Mouse (Mus musculus): ENCODE results near the gene Rab3gap2. TPM values are rescaled to one million over a fixed set of nuclear protein-coding genes. Genes with fewer than 3 reads are reported as not detected.

Gene Rab3gap2
- total and polyA plus RNA-seq, 3 experiments = 22.7 to 39.1 (median 24.0) TPM

GRCm38 (mm10) chr1:185200571-185201395 lies 3.1 kb upstream of the Rab3gap2 start:
- Histone ChIP-seq H3K9me3 (replicated peaks; ENCODE audit: low read length) (peaks cover 3% of the 10 kb centered on the region), H3K4me3 (replicated peaks in 1 of 3; ENCODE audit: low read depth in 2 of 3, low read length in 2 of 3, poor library complexity in 1 of 3) (no peak overlapping the region), H3K36me3 (replicated peaks in 1 of 2; ENCODE audit: control insufficient read depth in 1 of 2, insufficient read depth in 1 of 2, low read length in 1 of 2) (no peaks in the 10 kb centered on the region), H3K4me1 (ENCODE audit: control insufficient read depth in 1 of 2, insufficient read depth in 2 of 2) (peaks cover 5 to 18% of the 10 kb centered on the region in 2 experiments; a peak in 3 of 4 replicates), H3K27me3 (replicated peaks) (no peaks in the 10 kb centered on the region), H3K79me2 (replicated peaks; ENCODE audit: control insufficient read depth, extremely low read depth, insufficient read depth, poor library complexity, severe bottlenecking) (peaks cover 7% of the 10 kb centered on the region; the same call in 1 of the 2 replicates), H3K9ac (ENCODE audit: insufficient read depth, low read depth) (no peak overlapping the region), H3K27ac (ENCODE audit: insufficient read depth, low read depth) (no peak overlapping the region), H3K4me2 (ENCODE audit: insufficient read depth, low read depth, poor library complexity, severe bottlenecking) (no peak overlapping the region)
- in situ Hi-C loops (cut with MboI; ENCODE audit: low pct_ligation_motif_present, low pct_unique_long_range_greater_than_20kb, low sequenced_read_pairs) = no loop called here
- DNase-seq (ENCODE audit: extremely low read depth) = no peak
- TF ChIP-seq MYC (IDR thresholded peaks at IDR 0.05; ENCODE audit: low read depth, low read length) = no peak
- no peak for TF ChIP-seq TCF12 (IDR thresholded peaks at IDR 0.05; ENCODE audit: low read depth, low read length)
- dilution Hi-C loops (cut with MboI; ENCODE audit: extremely low pct_ligation_motif_present, extremely low pct_unique_long_range_greater_than_20kb, low sequenced_read_pairs) = no loop called here

GRCm38 (mm10) chr1:185201994-185202393 lies 1.9 kb upstream of the Rab3gap2 start:
- Histone ChIP-seq H3K27me3 (replicated peaks) (no peaks in the 10 kb centered on the region), H3K36me3 (replicated peaks in 1 of 2; ENCODE audit: control insufficient read depth in 1 of 2, insufficient read depth in 1 of 2, low read length in 1 of 2) (peaks cover 0 to 9% of the 10 kb centered on the region in 2 experiments), H3K4me2 (ENCODE audit: insufficient read depth, low read depth, poor library complexity, severe bottlenecking) (no peak overlapping the region), H3K27ac (ENCODE audit: insufficient read depth, low read depth) (no peak overlapping the region), H3K4me3 (replicated peaks in 1 of 3; ENCODE audit: low read depth in 2 of 3, low read length in 2 of 3, poor library complexity in 1 of 3) (no peak overlapping the region), H3K4me1 (ENCODE audit: control insufficient read depth in 1 of 2, insufficient read depth in 2 of 2) (peaks cover 3 to 23% of the 10 kb centered on the region in 2 experiments; a peak in 2 of 4 replicates), H3K79me2 (replicated peaks; ENCODE audit: control insufficient read depth, extremely low read depth, insufficient read depth, poor library complexity, severe bottlenecking) (peaks cover 10% of the 10 kb centered on the region; the same call in 1 of the 2 replicates), H3K9me3 (replicated peaks; ENCODE audit: low read length) (peaks cover 3% of the 10 kb centered on the region), H3K9ac (ENCODE audit: insufficient read depth, low read depth) (no peak overlapping the region)
- in situ Hi-C loops (cut with MboI; ENCODE audit: low pct_ligation_motif_present, low pct_unique_long_range_greater_than_20kb, low sequenced_read_pairs) = no loop called here
- TF ChIP-seq ZNF384 (IDR thresholded peaks at IDR 0.05; ENCODE audit: low read depth, low read length) (peak; percentile 73), CTCF (conservative IDR thresholded peaks at IDR 0.05 in 1 of 2, IDR thresholded peaks at IDR 0.05 in 1 of 2; ENCODE audit: low read depth in 2 of 2, low read length in 2 of 2) (peak in 1 of 2 experiments; percentile 38; a peak in 2 of 4 replicates), MYC (IDR thresholded peaks at IDR 0.05; ENCODE audit: low read depth, low read length) (no peak)
- DNase-seq (ENCODE audit: extremely low read depth) = no peak
- dilution Hi-C loops (cut with MboI; ENCODE audit: extremely low pct_ligation_motif_present, extremely low pct_unique_long_range_greater_than_20kb, low sequenced_read_pairs) = no loop called here

GRCm38 (mm10) chr1:185203196-185203908 lies 565 bp upstream of the Rab3gap2 start:
- Histone ChIP-seq H3K4me2 (ENCODE audit: insufficient read depth, low read depth, poor library complexity, severe bottlenecking) (peak overlapping the region; percentile 73), H3K9ac (ENCODE audit: insufficient read depth, low read depth) (peak overlapping the region; percentile 59), H3K27ac (ENCODE audit: insufficient read depth, low read depth) (no peak overlapping the region), H3K9me3 (replicated peaks; ENCODE audit: low read length) (peaks cover 3% of the 10 kb centered on the region), H3K4me1 (ENCODE audit: control insufficient read depth in 1 of 2, insufficient read depth in 2 of 2) (peaks cover 3 to 34% of the 10 kb centered on the region in 2 experiments; a peak in 2 of 4 replicates), H3K4me3 (replicated peaks in 1 of 3; ENCODE audit: low read depth in 2 of 3, low read length in 2 of 3, poor library complexity in 1 of 3) (peak overlapping the region; percentile 49 to 97 (median 95)), H3K79me2 (replicated peaks; ENCODE audit: control insufficient read depth, extremely low read depth, insufficient read depth, poor library complexity, severe bottlenecking) (peaks cover 10% of the 10 kb centered on the region; the same call in 1 of the 2 replicates), H3K27me3 (replicated peaks) (no peaks in the 10 kb centered on the region), H3K36me3 (replicated peaks in 1 of 2; ENCODE audit: control insufficient read depth in 1 of 2, insufficient read depth in 1 of 2, low read length in 1 of 2) (peaks cover 0 to 16% of the 10 kb centered on the region in 2 experiments)
- no peak for DNase-seq (ENCODE audit: extremely low read depth)
- in situ Hi-C loops (cut with MboI; ENCODE audit: low pct_ligation_motif_present, low pct_unique_long_range_greater_than_20kb, low sequenced_read_pairs) (no loop called here), dilution Hi-C loops (cut with MboI; ENCODE audit: extremely low pct_ligation_motif_present, extremely low pct_unique_long_range_greater_than_20kb, low sequenced_read_pairs) (no loop called here)
- TF ChIP-seq TBP (conservative IDR thresholded peaks at IDR 0.05; ENCODE audit: low read depth, low read length) (no peak), TCF12 (IDR thresholded peaks at IDR 0.05; ENCODE audit: low read depth, low read length) (no peak), RCOR1 (conservative IDR thresholded peaks at IDR 0.05; ENCODE audit: low read depth, low read length) (no peak), JUN (IDR thresholded peaks at IDR 0.05; ENCODE audit: insufficient read depth, low read depth, low read length) (no peak), SIN3A (IDR thresholded peaks at IDR 0.05; ENCODE audit: low read length) (no peak), E2F4 (IDR thresholded peaks at IDR 0.05; ENCODE audit: insufficient replicate concordance, low read depth, low read length) (no peak), USF1 (IDR thresholded peaks at IDR 0.05; ENCODE audit: low read depth, low read length) (no peak), NELFE (IDR thresholded peaks at IDR 0.05; ENCODE audit: low read depth, low read length) (no peak), MYC (IDR thresholded peaks at IDR 0.05; ENCODE audit: low read depth, low read length) (no peak), MXI1 (IDR thresholded peaks at IDR 0.05; ENCODE audit: low read depth, low read length) (no peak), EP300 (IDR thresholded peaks at IDR 0.05; ENCODE audit: low read length) (no peak), USF2 (conservative IDR thresholded peaks at IDR 0.05; ENCODE audit: low read depth, low read length) (no peak), HCFC1 (IDR thresholded peaks at IDR 0.05; ENCODE audit: low read depth, low read length) (no peak), POLR2A (IDR thresholded peaks at IDR 0.05; ENCODE audit: low read depth, low read length) (no peak), CHD1 (IDR thresholded peaks at IDR 0.05; ENCODE audit: low read depth, low read length) (no peak), MAZ (IDR thresholded peaks at IDR 0.05; ENCODE audit: low read depth, low read length) (no peak), MAFK (IDR thresholded peaks at IDR 0.05; ENCODE audit: insufficient replicate concordance, low read length) (no peak), MAX (IDR thresholded peaks at IDR 0.05; ENCODE audit: low read length) (no peak), CTCF (conservative IDR thresholded peaks at IDR 0.05 in 1 of 2, IDR thresholded peaks at IDR 0.05 in 1 of 2; ENCODE audit: low read depth in 2 of 2, low read length in 2 of 2) (no peak), NRF1 (IDR thresholded peaks at IDR 0.05; ENCODE audit: low read depth, low read length) (no peak)
